Mouse (Mus musculus) embryonic facial prominence, embryonic 13.5 days (tissue): ENCODE results near the gene Per1. TPM values are rescaled to one million over a fixed set of nuclear protein-coding genes. Genes with fewer than 3 reads are reported as not detected.

Experiments used
- ATAC-seq: fragments of 200-750 bp; cut with Nextera tagmentation; 2 replicates; pipeline ENCODE4 v1.8.0; 2017; ENCODE audit warnings: low read depth; ENCODE audit not compliant: insufficient number of reproducible peaks, insufficient read depth, low FRiP score, low TSS enrichment
- H3K27ac ChIP-seq: fragments of 300-500 bp; sonication (generic); 2 replicates; pipeline ENCODE4 v1.5.1; 2015; ENCODE audit warnings: moderate library complexity, mild to moderate bottlenecking, inconsistent platforms
- H3K27me3 ChIP-seq: fragments of 300-500 bp; sonication (generic); 2 replicates; pipeline ENCODE4 v1.6.1; 2015; ENCODE audit warnings: mild to moderate bottlenecking, inconsistent platforms
- H3K36me3 ChIP-seq: fragments of 300-500 bp; sonication (generic); 2 replicates; pipeline ENCODE4 v1.6.1; 2015; ENCODE audit warnings: mild to moderate bottlenecking, inconsistent platforms
- H3K4me1 ChIP-seq: fragments of 300-500 bp; sonication (generic); 2 replicates; pipeline ENCODE4 v1.6.1; 2015; ENCODE audit warnings: inconsistent platforms
- H3K4me2 ChIP-seq: fragments of 300-500 bp; sonication (generic); 2 replicates; pipeline ENCODE4 v1.6.1; 2015; ENCODE audit warnings: moderate library complexity, mild to moderate bottlenecking, inconsistent platforms
- H3K4me3 ChIP-seq: fragments of 300-500 bp; sonication (generic); 2 replicates; pipeline ENCODE4 v1.5.1; 2015; ENCODE audit warnings: mild to moderate bottlenecking, inconsistent platforms
- H3K9ac ChIP-seq: fragments of 300-500 bp; sonication (generic); 2 replicates; pipeline ENCODE4 v1.6.1; 2015; ENCODE audit warnings: mild to moderate bottlenecking, inconsistent platforms
- H3K9me3 ChIP-seq: fragments of 300-500 bp; sonication (generic); 2 replicates; pipeline ENCODE4 v1.6.1; 2016; ENCODE audit warnings: inconsistent platforms
- whole genome bisulfite sequencing: fragments of 180-500 bp; shearing (Covaris S2); methylation state at CpG from one replicate; pipeline ENCODE4 v1.1.7; 2015; ENCODE audit warnings: mixed read lengths; 5-methylcytosine and 5-hydroxymethylcytosine counted together
- polyA plus RNA-seq: library from polyadenylated mRNA; unstranded; fragments of >200 nt; fragmentation: Nextera tagmentation; extraction: Ambion mirVana; gene quantifications from 2 replicates; pipeline ENCODE4 v1.2.1, GENCODE M21; 2015

Gene Per1
- polyA plus RNA-seq, 1 experiment from 2014 or later = 11.5 TPM

DNA sequence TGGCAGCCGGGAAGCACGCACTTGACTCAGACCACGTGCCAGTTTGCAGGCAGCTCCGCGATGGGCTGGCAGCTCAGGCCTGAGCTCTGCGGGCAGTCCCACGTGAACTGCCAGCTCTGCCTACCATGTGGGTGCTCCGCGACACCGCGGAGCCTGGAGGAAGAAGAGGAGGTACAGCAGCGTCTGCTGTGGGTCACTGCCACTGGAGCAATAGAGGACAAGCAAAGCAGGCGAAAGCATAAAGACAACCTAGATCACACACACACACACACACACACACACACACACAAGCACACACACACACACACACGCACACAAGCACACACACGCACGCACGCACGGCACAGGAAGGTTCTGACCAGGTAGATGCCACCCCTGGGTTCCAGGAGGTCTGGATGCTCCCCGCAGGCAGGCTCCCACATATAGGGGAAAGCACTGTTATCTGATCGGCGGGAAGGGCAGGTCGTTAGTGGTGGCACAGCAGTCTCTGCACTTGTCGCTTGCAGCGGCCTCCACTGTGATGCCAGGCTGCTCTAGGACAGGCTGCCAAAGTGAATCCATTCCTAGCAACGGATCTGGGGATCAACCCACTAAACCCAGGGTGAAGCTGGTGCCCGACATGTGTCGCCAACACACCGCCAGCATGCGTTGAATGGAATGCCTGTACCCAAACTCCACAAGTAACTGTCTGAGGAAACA, 28.7 kb upstream of the Per1 start:
- peaks cover 38% of the 10 kb centered on the region for H3K4me1 ChIP-seq
- WGBS = 2% methylated on average over 29 of the region's 29 CpGs

DNA sequence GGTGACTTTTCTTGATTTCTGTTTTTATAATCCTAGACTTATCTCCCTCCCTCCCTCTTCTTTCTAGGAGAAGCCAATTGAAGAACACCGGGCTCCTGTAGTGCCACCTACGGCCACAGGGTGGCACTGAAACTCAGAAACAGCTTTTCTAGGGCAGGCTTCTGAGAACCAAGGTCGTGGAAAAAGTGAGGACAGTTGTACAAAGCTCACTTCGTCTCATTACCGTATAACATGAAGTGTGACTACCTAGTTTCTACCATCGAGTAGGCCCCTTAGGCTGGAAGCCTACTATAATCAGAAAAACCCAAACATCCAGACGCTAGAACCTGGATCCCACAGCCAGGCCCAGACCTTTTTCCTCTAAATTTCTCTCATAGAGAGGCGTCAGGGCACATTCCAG, 28.1 kb upstream of the Per1 start:
- peak overlapping the region; percentile 68 for H3K9ac ChIP-seq
- H3K4me1 ChIP-seq = peaks cover 40% of the 10 kb centered on the region
- H3K9me3 ChIP-seq = no peaks in the 10 kb centered on the region
- no peaks in the 10 kb centered on the region for H3K27me3 ChIP-seq
- H3K4me3 ChIP-seq = peak overlapping the region; percentile 44
- ATAC-seq = no peak
- peak overlapping the region; percentile 89 for H3K4me2 ChIP-seq
- 7% methylated on average over 8 of the region's 8 CpGs for WGBS
- H3K36me3 ChIP-seq = no peaks in the 10 kb centered on the region
- H3K27ac ChIP-seq = no peak overlapping the region

More for the DNA sequence above, 28.7 kb upstream of the Per1 start:
- H3K4me2 ChIP-seq = peak overlapping the region; percentile 89
- no peaks in the 10 kb centered on the region for H3K36me3 ChIP-seq
- H3K9me3 ChIP-seq = no peaks in the 10 kb centered on the region
- H3K27ac ChIP-seq = no peak overlapping the region
- no peak for ATAC-seq
- H3K4me3 ChIP-seq = peak overlapping the region; percentile 44
- H3K27me3 ChIP-seq = no peaks in the 10 kb centered on the region
- peak overlapping the region; percentile 68 for H3K9ac ChIP-seq

DNA sequence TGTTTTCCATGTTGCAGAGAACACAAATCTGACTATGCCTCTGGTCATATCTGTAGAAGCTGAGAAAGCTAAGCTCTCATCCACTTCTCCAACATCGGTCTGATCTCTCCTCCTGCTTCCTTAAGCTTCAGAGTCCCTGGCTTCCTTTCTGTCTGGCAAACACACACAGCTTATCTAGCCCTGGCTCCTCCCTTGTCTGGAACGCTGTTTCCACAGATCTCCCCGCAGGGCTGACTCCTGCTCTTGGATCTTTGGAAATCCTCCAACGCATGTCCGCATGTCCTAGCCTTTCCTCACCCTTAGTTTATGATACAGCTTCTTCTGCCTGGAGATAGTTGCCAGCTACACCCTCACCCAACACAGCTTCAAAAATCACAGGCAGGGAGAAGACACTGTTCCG, 27.4 kb upstream of the Per1 start:
- no peak overlapping the region for H3K27ac ChIP-seq
- no peak overlapping the region for H3K4me3 ChIP-seq
- no peak overlapping the region for H3K4me2 ChIP-seq
- 55% methylated on average over 6 of the region's 6 CpGs for WGBS
- peaks cover 46% of the 10 kb centered on the region for H3K4me1 ChIP-seq
- no peaks in the 10 kb centered on the region for H3K27me3 ChIP-seq
- no peaks in the 10 kb centered on the region for H3K9me3 ChIP-seq
- H3K9ac ChIP-seq = no peak overlapping the region
- H3K36me3 ChIP-seq = no peaks in the 10 kb centered on the region
- ATAC-seq = no peak

DNA sequence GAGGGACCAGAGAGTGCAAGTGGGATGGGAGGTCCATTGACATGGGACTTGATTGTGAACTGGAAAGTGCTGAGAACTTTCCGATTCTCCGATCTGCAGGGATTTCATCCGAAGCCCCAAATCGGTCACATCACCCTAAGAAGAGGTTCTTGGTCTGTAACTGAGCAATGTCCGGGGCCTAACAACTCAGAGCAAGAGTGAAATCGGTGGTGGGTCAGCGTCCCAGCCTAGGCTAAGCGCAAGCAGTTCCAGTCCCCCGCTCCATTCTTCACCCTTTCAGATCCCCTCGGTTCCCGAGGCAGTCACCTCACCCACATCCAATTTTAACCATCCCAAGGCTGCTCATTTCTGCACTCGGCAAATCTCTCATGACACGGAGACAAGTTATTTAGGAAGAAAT, 24.9 kb upstream of the Per1 start:
- H3K4me2 ChIP-seq = peak overlapping the region; percentile 81
- no peaks in the 10 kb centered on the region for H3K27me3 ChIP-seq
- no peaks in the 10 kb centered on the region for H3K36me3 ChIP-seq
- H3K4me1 ChIP-seq = peaks cover 45% of the 10 kb centered on the region
- peak overlapping the region; percentile 64 for H3K4me3 ChIP-seq
- no peaks in the 10 kb centered on the region for H3K9me3 ChIP-seq
- under 1% methylated on average over 13 of the region's 13 CpGs for WGBS
- peak overlapping the region; percentile 97 for H3K27ac ChIP-seq
- no peak for ATAC-seq
- H3K9ac ChIP-seq = peak overlapping the region; percentile 85

DNA sequence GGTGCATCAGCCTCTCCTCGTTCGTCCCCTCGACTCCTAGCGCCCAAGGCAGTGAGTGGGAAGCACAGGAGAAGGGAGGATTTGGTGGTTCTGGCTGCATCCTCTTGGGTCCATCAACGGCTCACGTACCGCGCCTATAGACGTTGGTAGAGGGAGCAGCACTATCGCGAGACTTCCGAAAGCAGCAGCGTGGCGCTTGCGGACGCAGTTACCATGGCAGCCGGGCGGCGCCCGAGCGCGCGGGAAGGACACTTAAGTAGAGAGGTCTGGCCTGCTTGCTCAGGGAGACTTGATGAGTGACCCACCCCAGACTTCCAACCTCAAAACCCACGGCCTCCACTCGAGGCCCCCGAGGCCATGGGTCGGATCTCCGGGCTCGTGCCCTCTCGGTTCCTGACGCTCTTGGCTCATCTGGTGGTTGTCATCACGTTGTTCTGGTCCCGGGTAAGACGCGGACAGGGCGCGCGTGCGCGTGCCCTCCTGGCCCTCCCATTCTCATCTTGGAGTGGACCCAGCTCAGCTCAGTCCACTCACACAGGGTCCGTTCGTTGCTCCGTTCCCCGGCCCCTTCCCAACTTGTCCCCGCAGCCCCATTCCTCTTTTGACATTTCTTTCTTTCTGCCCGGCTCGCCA, 24.3 kb upstream of the Per1 start, which contains the start of gene Tmem107:
TSS of gene Tmem107 (plus strand) at position 217 of the 633 bp plus-strand sequence.
- Histone ChIP-seq H3K9ac (peak within 1 kb of the TSS; percentile 85), H3K4me3 (peak within 1 kb of the TSS; percentile 64), H3K27ac (peak within 1 kb of the TSS; percentile 97), H3K4me2 (peak within 1 kb of the TSS; percentile 81), H3K27me3 (no peaks in the 10 kb centered on the region), H3K4me1 (peaks cover 45% of the 10 kb centered on the region), H3K36me3 (no peaks in the 10 kb centered on the region), H3K9me3 (no peaks in the 10 kb centered on the region)
- ATAC-seq = peak; percentile 91
- WGBS = under 1% methylated on average over 47 of the region's 47 CpGs

DNA sequence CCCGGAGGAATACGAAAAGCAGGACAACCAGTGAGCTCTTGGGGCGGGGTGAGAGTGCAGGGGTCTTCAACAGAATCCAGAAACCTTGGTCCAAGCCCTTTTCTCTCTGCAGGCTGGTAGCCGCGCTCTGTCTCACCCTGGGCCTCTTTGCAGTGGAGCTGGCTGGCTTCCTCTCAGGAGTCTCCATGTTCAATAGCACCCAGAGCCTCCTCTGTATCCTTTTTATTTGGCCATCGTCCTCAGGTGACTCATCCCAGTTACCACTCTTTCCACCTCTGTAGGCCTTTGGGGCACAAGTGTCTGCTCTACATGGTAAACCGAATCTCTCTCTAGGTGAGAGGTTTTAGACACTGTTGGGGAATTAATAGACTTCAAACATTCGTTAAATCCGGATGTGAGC, 23.8 kb upstream of the Per1 start:
- H3K4me1 ChIP-seq = peaks cover 40% of the 10 kb centered on the region
- H3K27me3 ChIP-seq = no peaks in the 10 kb centered on the region
- no peaks in the 10 kb centered on the region for H3K9me3 ChIP-seq
- WGBS = 23% methylated on average over 9 of the region's 9 CpGs
- ATAC-seq = no peak
- peak overlapping the region; percentile 64 for H3K4me3 ChIP-seq
- peak overlapping the region; percentile 85 for H3K9ac ChIP-seq
- peak overlapping the region; percentile 97 for H3K27ac ChIP-seq
- peak overlapping the region; percentile 81 for H3K4me2 ChIP-seq
- H3K36me3 ChIP-seq = no peaks in the 10 kb centered on the region

DNA sequence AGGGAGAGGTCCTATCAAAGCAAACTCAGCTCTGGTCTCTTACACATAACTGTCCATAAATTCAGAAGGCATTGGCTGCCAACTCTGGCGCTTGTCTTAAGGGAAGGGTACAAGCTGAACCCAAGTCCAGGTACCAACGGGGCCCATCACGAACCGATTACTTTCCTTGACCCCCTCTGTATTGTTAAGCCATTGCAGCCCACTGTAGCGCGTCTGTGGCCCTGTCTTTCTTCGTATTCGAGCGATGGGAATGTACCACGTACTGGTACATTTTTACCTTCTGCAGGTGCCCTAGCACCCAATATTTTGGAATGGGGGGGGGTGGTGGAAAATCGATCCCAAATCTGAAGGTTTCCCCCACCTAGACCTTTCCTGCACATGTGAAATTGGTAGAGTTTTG, 22.8 kb upstream of the Per1 start:
- Histone ChIP-seq H3K4me3 (peak overlapping the region; percentile 29), H3K9ac (peak overlapping the region; percentile 62; the same call in 1 of the 2 replicates), H3K4me2 (peak overlapping the region; percentile 81), H3K27ac (peak overlapping the region; percentile 90), H3K9me3 (no peaks in the 10 kb centered on the region), H3K36me3 (no peaks in the 10 kb centered on the region), H3K27me3 (no peaks in the 10 kb centered on the region), H3K4me1 (peaks cover 33% of the 10 kb centered on the region)
- 87% methylated on average over 11 of the region's 11 CpGs for WGBS
- ATAC-seq = no peak

DNA sequence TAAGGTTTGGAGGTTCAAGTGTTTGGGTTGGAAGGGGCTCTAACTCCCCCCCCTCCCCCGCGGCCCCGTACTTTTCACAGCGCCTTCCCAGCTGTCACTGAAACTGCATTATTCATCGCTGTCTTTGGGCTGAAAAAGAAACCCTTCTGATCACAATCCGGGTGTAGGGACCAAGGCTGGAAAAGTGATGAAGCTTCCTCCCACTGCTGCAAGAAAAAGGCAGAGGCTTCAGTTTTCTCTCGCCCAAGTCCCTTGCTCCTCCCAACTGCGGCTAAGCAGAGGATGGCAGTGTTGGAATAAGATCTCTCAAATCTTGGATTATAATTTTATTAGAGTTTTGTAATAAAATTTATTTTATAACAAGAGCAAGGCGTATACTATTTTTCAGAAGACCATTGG, 22.4 kb upstream of the Per1 start:
- WGBS = 13% methylated on average over 9 of the region's 9 CpGs
- no peaks in the 10 kb centered on the region for H3K27me3 ChIP-seq

DNA sequence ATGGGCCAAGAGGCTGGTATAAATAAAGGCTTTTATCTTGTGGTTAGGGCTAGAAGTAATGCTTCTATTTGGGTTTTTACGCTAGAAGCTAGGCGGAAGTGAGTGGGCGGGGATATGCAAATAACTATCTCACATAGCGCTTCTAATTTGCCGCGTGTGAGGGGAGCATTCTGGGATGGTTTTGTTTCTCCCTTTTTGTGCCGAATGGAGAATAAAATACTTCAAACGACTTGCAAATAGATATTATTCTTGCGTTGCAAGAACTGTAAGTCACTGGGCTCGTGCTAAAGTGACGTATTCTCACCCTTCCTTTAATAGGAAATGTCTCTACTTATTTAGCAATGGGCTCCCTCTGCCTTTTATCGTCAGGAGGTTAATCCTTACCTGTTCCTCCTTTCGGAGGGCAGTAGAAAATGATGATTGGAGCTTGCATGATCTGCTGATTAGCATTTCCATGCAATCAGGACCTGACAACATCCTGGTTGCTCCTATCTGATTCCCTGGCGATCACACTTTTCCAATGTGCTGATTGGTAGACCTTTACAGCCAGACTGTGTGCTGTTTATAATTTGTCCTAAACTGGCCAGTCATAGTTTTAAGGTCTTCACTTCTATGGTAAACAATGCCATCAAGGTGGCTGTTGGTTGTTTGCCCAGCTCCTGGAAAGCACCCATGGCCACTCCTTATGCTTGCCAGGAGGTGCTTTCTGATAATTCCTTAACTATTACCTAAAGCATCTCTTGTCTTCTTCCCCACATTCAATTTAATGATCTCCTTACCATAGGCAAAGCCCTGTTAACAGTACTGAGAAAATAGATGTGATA, 21.7 kb upstream of the Per1 start:
- ATAC-seq = 0 out of 2 replicates have a peak, but pooled peaks have one; percentile 29
- under 1% methylated on average over 14 of the region's 14 CpGs for WGBS
- Histone ChIP-seq H3K9ac (peak overlapping the region; percentile 62), H3K27me3 (no peaks in the 10 kb centered on the region), H3K9me3 (no peaks in the 10 kb centered on the region), H3K36me3 (no peaks in the 10 kb centered on the region), H3K4me1 (peaks cover 28% of the 10 kb centered on the region), H3K4me3 (peak overlapping the region; percentile 29), H3K27ac (peak overlapping the region; percentile 90), H3K4me2 (peak overlapping the region; percentile 81)

More for the DNA sequence above, 22.4 kb upstream of the Per1 start:
- ATAC-seq = no peak
- Histone ChIP-seq H3K9me3 (no peaks in the 10 kb centered on the region), H3K4me1 (peaks cover 28% of the 10 kb centered on the region), H3K4me3 (peak overlapping the region; percentile 29), H3K36me3 (no peaks in the 10 kb centered on the region), H3K4me2 (peak overlapping the region; percentile 81), H3K27ac (peak overlapping the region; percentile 90), H3K9ac (peak overlapping the region; percentile 62)

DNA sequence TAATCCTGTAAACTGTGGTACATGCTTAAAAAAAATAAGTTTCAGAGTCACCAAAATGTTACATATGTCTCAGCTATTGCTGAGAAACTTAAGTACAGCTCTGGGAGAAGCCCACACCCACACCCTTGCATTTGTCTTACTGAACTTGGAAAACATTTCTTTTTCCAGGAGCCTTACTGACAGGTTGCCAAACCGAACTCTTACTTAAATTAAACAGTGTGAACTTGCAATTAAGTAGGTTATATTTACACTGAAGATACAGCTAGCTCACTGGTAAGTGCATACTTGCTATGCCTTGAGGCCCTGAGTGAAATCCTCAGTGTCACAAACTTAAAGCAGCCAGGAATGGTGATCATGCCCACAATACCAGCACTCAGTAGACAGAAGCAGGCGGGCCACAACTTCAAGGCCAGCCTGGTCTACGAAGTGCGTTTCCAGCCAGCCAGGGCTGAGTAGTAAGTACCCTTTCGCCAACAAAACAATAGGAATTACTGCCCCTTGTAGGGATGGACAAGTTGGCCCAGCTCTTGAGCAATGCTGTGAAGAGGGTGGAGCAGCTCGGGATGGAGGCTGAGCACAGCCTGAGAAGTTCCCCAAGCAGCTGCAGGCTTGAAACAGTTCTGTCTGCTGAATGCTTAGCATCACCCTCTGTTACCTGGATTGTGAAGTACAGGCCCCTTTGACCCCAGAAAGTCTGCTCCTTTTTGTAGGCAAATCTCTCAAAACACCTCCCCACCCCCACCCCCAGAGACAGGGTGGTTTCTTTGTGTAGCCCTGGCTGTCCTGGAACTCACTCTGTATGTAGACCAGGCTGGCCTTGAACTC, 20.9 kb upstream of the Per1 start:
- ATAC-seq = no peak
- Histone ChIP-seq H3K4me3 (no peak overlapping the region), H3K9ac (peak overlapping the region; percentile 36; the same call in 1 of the 2 replicates), H3K9me3 (no peaks in the 10 kb centered on the region), H3K27me3 (no peaks in the 10 kb centered on the region), H3K4me1 (peaks cover 28% of the 10 kb centered on the region), H3K4me2 (peak overlapping the region; percentile 81; the same call in 1 of the 2 replicates), H3K36me3 (no peaks in the 10 kb centered on the region), H3K27ac (peak overlapping the region; percentile 90)
- WGBS = 33% methylated on average over 6 of the region's 6 CpGs

DNA sequence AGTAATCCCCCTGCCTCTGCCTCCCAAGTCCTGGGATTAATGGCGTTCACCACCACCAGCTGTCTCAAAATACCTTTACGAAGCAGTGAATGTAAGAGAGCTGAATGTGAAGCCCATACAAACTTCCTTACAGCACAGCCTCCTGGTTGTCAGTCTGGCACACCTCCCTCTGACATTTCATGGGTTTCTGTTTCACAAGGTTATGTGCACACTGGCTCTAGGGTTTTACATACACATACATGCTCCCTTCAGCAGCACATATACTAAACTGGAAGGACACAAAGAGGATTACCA, 20.3 kb upstream of the Per1 start:
- Histone ChIP-seq H3K4me3 (no peak overlapping the region), H3K4me2 (no peak overlapping the region), H3K9ac (no peak overlapping the region), H3K27ac (peak overlapping the region; percentile 90; the same call in 1 of the 2 replicates), H3K4me1 (peaks cover 27% of the 10 kb centered on the region), H3K9me3 (no peaks in the 10 kb centered on the region), H3K27me3 (no peaks in the 10 kb centered on the region), H3K36me3 (no peaks in the 10 kb centered on the region)
- no peak for ATAC-seq
- 47% methylated on average over 2 of the region's 2 CpGs for WGBS
